Mouse (Mus musculus): ENCODE measurements at regions not wholly inside any gene's neighbourhood (a gene's known extent, or its start where the extent isn't known, plus 50 kb on each side); places are given as distances from the start of the nearest gene placed in this dataset.

DNA sequence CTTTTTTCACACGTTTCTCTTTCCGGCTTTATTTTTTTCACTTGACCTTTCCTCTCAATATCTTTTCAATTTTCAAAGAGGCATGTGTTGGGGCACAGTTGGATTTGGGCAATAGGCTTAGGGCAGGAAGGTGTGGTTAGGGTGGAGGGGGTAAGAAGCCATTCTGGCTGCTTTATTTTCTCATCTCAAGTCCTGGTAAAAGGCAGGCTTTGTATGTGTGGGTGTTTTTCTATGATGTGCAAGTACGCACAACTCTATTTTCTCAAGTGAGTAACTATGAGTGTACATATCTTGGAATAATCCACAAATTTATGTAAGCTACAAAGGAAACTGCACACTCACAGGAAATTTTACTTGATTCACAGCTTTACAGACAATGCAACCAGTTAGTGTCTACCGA, 121.5 kb upstream of the Ifne start:
- no peak for ATAC-seq (ENCODE audit: insufficient number of reproducible peaks, insufficient read depth, low FRiP score, low read depth)
- H3K27ac ChIP-seq (replicated peaks in 1 of 2; ENCODE audit: control insufficient read depth in 1 of 2, insufficient read depth in 1 of 2, low read depth in 2 of 2, low read length in 2 of 2), result no peak overlapping the region
- H3K4me2 ChIP-seq (ENCODE audit: low read length), result no peak overlapping the region
- no peak overlapping the region for H3K9ac ChIP-seq (ENCODE audit: low read length)
- H3K36me3 ChIP-seq (ENCODE audit: control insufficient read depth, insufficient read depth, low read length), result no peaks in the 10 kb centered on the region
- no peaks in the 10 kb centered on the region for H3K9me3 ChIP-seq (ENCODE audit: control insufficient read depth, low read length)
- 77% methylated on average over 4 of the region's 4 CpGs for WGBS
- H3K4me1 ChIP-seq (ENCODE audit: control insufficient read depth in 2 of 2, insufficient read depth in 2 of 2, low read length in 2 of 2), result no peaks in the 10 kb centered on the region
- H3K4me3 ChIP-seq (ENCODE audit: control insufficient read depth in 1 of 2, insufficient read depth in 1 of 2, low read depth in 1 of 2, low read length in 2 of 2), result no peak overlapping the region
- H3K27me3 ChIP-seq (ENCODE audit: control insufficient read depth, insufficient read depth, low read length), result no peaks in the 10 kb centered on the region

GRCm38 (mm10) chr4:89000855-89001254, 120.9 kb upstream of the Ifne start:
- no peaks in the 10 kb centered on the region for H3K4me1 ChIP-seq (ENCODE audit: control insufficient read depth in 2 of 2, insufficient read depth in 2 of 2, low read length in 2 of 2)
- no peak for ATAC-seq (ENCODE audit: insufficient number of reproducible peaks, insufficient read depth, low FRiP score, low read depth)
- no peak overlapping the region for H3K9ac ChIP-seq (ENCODE audit: low read length)
- H3K27me3 ChIP-seq (ENCODE audit: control insufficient read depth, insufficient read depth, low read length), result no peaks in the 10 kb centered on the region
- no peaks in the 10 kb centered on the region for H3K36me3 ChIP-seq (ENCODE audit: control insufficient read depth, insufficient read depth, low read length)
- WGBS, result 69% methylated on average over 4 of the region's 4 CpGs
- no peak overlapping the region for H3K27ac ChIP-seq (replicated peaks in 1 of 2; ENCODE audit: control insufficient read depth in 1 of 2, insufficient read depth in 1 of 2, low read depth in 2 of 2, low read length in 2 of 2)
- H3K4me2 ChIP-seq (ENCODE audit: low read length), result no peak overlapping the region
- H3K4me3 ChIP-seq (ENCODE audit: control insufficient read depth in 1 of 2, insufficient read depth in 1 of 2, low read depth in 1 of 2, low read length in 2 of 2), result no peak overlapping the region
- H3K9me3 ChIP-seq (ENCODE audit: control insufficient read depth, low read length), result no peaks in the 10 kb centered on the region

DNA sequence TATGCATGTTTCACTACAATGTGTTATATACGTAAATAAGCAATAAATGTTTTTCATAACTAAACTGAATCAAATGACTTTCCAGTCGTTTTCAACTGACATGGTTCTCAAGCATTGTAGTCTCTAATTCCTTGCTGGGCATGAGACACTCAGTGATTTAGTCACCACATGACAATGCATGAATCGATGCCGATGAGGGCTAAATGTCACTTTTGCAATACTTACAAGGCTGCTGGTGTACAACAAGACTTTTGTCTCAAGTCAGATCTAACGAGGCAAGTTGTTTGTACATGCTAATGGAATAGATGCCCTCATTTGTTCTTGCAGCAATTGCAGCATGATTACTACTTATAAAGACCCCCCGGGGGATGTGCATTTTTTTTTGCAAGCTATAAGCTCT, 120.2 kb upstream of the Ifne start:
- H3K4me2 ChIP-seq (ENCODE audit: low read length), result no peak overlapping the region
- no peak overlapping the region for H3K9ac ChIP-seq (ENCODE audit: low read length)
- H3K27ac ChIP-seq (replicated peaks in 1 of 2; ENCODE audit: control insufficient read depth in 1 of 2, insufficient read depth in 1 of 2, low read depth in 2 of 2, low read length in 2 of 2), result no peak overlapping the region
- no peaks in the 10 kb centered on the region for H3K9me3 ChIP-seq (ENCODE audit: control insufficient read depth, low read length)
- no peaks in the 10 kb centered on the region; a peak in 1 of 4 replicates for H3K4me1 ChIP-seq (ENCODE audit: control insufficient read depth in 2 of 2, insufficient read depth in 2 of 2, low read length in 2 of 2)
- H3K36me3 ChIP-seq (ENCODE audit: control insufficient read depth, insufficient read depth, low read length), result no peaks in the 10 kb centered on the region
- WGBS, result 79% methylated on average over 6 of the region's 6 CpGs
- H3K27me3 ChIP-seq (ENCODE audit: control insufficient read depth, insufficient read depth, low read length), result no peaks in the 10 kb centered on the region
- no peak overlapping the region for H3K4me3 ChIP-seq (ENCODE audit: control insufficient read depth in 1 of 2, insufficient read depth in 1 of 2, low read depth in 1 of 2, low read length in 2 of 2)
- no peak for ATAC-seq (ENCODE audit: insufficient number of reproducible peaks, insufficient read depth, low FRiP score, low read depth)

DNA sequence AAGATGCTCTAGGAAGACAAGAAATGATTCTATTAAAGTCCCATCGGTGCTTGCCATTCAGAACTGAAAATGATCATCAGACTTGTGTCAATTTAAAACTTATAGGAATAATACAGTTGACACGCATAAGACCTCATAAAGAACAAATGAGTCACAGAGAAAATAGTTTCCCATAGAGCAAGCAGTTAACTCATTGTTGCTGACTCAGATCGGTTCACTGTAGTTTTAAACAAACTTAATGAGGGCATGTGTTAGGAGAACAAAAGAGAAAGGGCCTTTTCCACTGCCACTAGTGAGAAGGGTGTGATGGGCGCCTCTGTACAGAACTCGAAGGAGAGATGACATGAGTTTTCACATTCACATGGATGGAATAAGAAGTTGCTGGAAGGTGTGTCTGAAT, 118.3 kb upstream of the Ifne start:
- 86% methylated on average over 5 of the region's 5 CpGs for WGBS
- no peak overlapping the region for H3K9ac ChIP-seq (ENCODE audit: low read length)
- no peak for ATAC-seq (ENCODE audit: insufficient number of reproducible peaks, insufficient read depth, low FRiP score, low read depth)

DNA sequence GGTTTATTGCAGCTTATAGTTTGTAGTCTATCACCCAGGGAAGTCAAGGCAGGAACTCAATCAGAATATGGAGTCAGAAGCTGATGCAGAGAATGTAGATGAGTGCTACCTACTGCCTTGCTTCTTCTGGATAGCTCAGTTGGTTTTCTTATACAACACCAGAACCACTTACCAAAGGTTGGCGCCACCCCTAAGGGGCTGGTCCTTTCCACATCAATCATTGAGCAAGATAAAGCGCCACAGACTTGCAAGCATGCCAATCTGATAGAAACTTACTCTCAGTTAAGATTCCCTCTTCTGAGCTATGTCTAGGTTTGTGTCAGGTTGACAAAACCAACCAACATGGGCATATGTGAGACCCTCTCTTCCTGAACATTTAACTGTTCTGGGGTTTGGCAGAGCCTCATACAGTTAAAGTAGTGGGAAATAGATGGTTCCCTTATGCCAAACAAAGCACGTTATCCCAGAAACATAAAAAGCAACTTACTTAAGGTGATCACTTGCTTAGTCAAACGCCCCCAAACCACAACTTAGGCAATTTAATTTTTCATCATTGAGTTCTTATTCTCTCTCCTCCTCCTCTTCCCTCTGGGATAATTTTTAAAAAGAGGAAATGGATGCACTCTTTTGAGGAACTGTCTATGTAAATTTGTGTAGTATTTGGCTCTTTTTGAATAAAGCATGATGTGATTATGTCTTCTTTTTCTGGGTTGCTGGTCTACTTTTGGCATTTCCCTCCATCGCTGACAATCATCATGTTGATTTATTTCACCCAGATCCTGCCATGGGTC, 115.3 kb upstream of the Ifne start:
- no peaks in the 10 kb centered on the region for H3K27me3 ChIP-seq (ENCODE audit: control insufficient read depth, insufficient read depth, low read length)
- 74% methylated on average over 5 of the region's 5 CpGs for WGBS
- no peak for ATAC-seq (ENCODE audit: insufficient number of reproducible peaks, insufficient read depth, low FRiP score, low read depth)

More for the DNA sequence above, 118.3 kb upstream of the Ifne start:
- no peaks in the 10 kb centered on the region for H3K9me3 ChIP-seq (ENCODE audit: control insufficient read depth, low read length)
- H3K4me2 ChIP-seq (ENCODE audit: low read length), result no peak overlapping the region
- H3K27ac ChIP-seq (replicated peaks in 1 of 2; ENCODE audit: control insufficient read depth in 1 of 2, insufficient read depth in 1 of 2, low read depth in 2 of 2, low read length in 2 of 2), result no peak overlapping the region
- H3K27me3 ChIP-seq (ENCODE audit: control insufficient read depth, insufficient read depth, low read length), result no peaks in the 10 kb centered on the region
- no peaks in the 10 kb centered on the region for H3K36me3 ChIP-seq (ENCODE audit: control insufficient read depth, insufficient read depth, low read length)
- H3K4me1 ChIP-seq (ENCODE audit: control insufficient read depth in 2 of 2, insufficient read depth in 2 of 2, low read length in 2 of 2), result no peaks in the 10 kb centered on the region; a peak in 1 of 4 replicates
- no peak overlapping the region for H3K4me3 ChIP-seq (ENCODE audit: control insufficient read depth in 1 of 2, insufficient read depth in 1 of 2, low read depth in 1 of 2, low read length in 2 of 2)

GRCm38 (mm10) chr4:88994486-88994885, 114.5 kb upstream of the Ifne start:
- WGBS, result 74% methylated on average over 4 of the region's 4 CpGs
- Histone ChIP-seq H3K9me3 (ENCODE audit: control insufficient read depth, low read length) (no peaks in the 10 kb centered on the region), H3K4me1 (ENCODE audit: control insufficient read depth in 2 of 2, insufficient read depth in 2 of 2, low read length in 2 of 2) (no peaks in the 10 kb centered on the region; a peak in 1 of 4 replicates), H3K9ac (ENCODE audit: low read length) (no peak overlapping the region), H3K27ac (replicated peaks in 1 of 2; ENCODE audit: control insufficient read depth in 1 of 2, insufficient read depth in 1 of 2, low read depth in 2 of 2, low read length in 2 of 2) (no peak overlapping the region), H3K27me3 (ENCODE audit: control insufficient read depth, insufficient read depth, low read length) (no peaks in the 10 kb centered on the region), H3K36me3 (ENCODE audit: control insufficient read depth, insufficient read depth, low read length) (no peaks in the 10 kb centered on the region), H3K4me3 (ENCODE audit: control insufficient read depth in 1 of 2, insufficient read depth in 1 of 2, low read depth in 1 of 2, low read length in 2 of 2) (no peak overlapping the region), H3K4me2 (ENCODE audit: low read length) (no peak overlapping the region)
- no peak for ATAC-seq (ENCODE audit: insufficient number of reproducible peaks, insufficient read depth, low FRiP score, low read depth)

More for the DNA sequence above, 115.3 kb upstream of the Ifne start:
- Histone ChIP-seq H3K4me3 (ENCODE audit: control insufficient read depth in 1 of 2, insufficient read depth in 1 of 2, low read depth in 1 of 2, low read length in 2 of 2) (no peak overlapping the region), H3K27ac (replicated peaks in 1 of 2; ENCODE audit: control insufficient read depth in 1 of 2, insufficient read depth in 1 of 2, low read depth in 2 of 2, low read length in 2 of 2) (no peak overlapping the region), H3K36me3 (ENCODE audit: control insufficient read depth, insufficient read depth, low read length) (no peaks in the 10 kb centered on the region), H3K9ac (ENCODE audit: low read length) (no peak overlapping the region), H3K4me1 (ENCODE audit: control insufficient read depth in 2 of 2, insufficient read depth in 2 of 2, low read length in 2 of 2) (no peaks in the 10 kb centered on the region; a peak in 1 of 4 replicates), H3K4me2 (ENCODE audit: low read length) (no peak overlapping the region), H3K9me3 (ENCODE audit: control insufficient read depth, low read length) (no peaks in the 10 kb centered on the region)

- ATAC-seq (ENCODE audit: insufficient number of reproducible peaks, insufficient read depth, low FRiP score, low read depth), result no peak
- 86% methylated on average over 2 of the region's 2 CpGs for WGBS
- H3K9ac ChIP-seq (ENCODE audit: low read length), result no peak overlapping the region
Observed at GRCm38 (mm10) chr4:88992498-88992897, 112.5 kb upstream of the Ifne start.

GRCm38 (mm10) chr4:88988363-88988762, 108.4 kb upstream of the Ifne start:
- no peak overlapping the region for H3K4me2 ChIP-seq (ENCODE audit: low read length)
- ATAC-seq (ENCODE audit: insufficient number of reproducible peaks, insufficient read depth, low FRiP score, low read depth), result no peak
- no peaks in the 10 kb centered on the region for H3K9me3 ChIP-seq (ENCODE audit: control insufficient read depth, low read length)
- 64% methylated on average over 4 of the region's 4 CpGs for WGBS
- H3K9ac ChIP-seq (ENCODE audit: low read length), result no peak overlapping the region
- no peak overlapping the region for H3K27ac ChIP-seq (replicated peaks in 1 of 2; ENCODE audit: control insufficient read depth in 1 of 2, insufficient read depth in 1 of 2, low read depth in 2 of 2, low read length in 2 of 2)
- H3K36me3 ChIP-seq (ENCODE audit: control insufficient read depth, insufficient read depth, low read length), result no peaks in the 10 kb centered on the region
- no peaks in the 10 kb centered on the region for H3K4me1 ChIP-seq (ENCODE audit: control insufficient read depth in 2 of 2, insufficient read depth in 2 of 2, low read length in 2 of 2)
- no peaks in the 10 kb centered on the region for H3K27me3 ChIP-seq (ENCODE audit: control insufficient read depth, insufficient read depth, low read length)
- no peak overlapping the region for H3K4me3 ChIP-seq (ENCODE audit: control insufficient read depth in 1 of 2, insufficient read depth in 1 of 2, low read depth in 1 of 2, low read length in 2 of 2)

More at GRCm38 (mm10) chr4:88992498-88992897, 112.5 kb upstream of the Ifne start:
- H3K27me3 ChIP-seq (ENCODE audit: control insufficient read depth, insufficient read depth, low read length), result no peaks in the 10 kb centered on the region
- no peaks in the 10 kb centered on the region; a peak in 1 of 4 replicates for H3K4me1 ChIP-seq (ENCODE audit: control insufficient read depth in 2 of 2, insufficient read depth in 2 of 2, low read length in 2 of 2)
- H3K4me3 ChIP-seq (ENCODE audit: control insufficient read depth in 1 of 2, insufficient read depth in 1 of 2, low read depth in 1 of 2, low read length in 2 of 2), result no peak overlapping the region
- H3K4me2 ChIP-seq (ENCODE audit: low read length), result no peak overlapping the region
- H3K36me3 ChIP-seq (ENCODE audit: control insufficient read depth, insufficient read depth, low read length), result no peaks in the 10 kb centered on the region
- no peaks in the 10 kb centered on the region for H3K9me3 ChIP-seq (ENCODE audit: control insufficient read depth, low read length)
- H3K27ac ChIP-seq (replicated peaks in 1 of 2; ENCODE audit: control insufficient read depth in 1 of 2, insufficient read depth in 1 of 2, low read depth in 2 of 2, low read length in 2 of 2), result no peak overlapping the region

All from heart, embryonic 14.5 days (tissue).